Mouse (Mus musculus): ENCODE measurements around the gene Slc38a6.

The Slc38a6 gene

GRCm38 (mm10) chr12:73399426-73399825, 112.8 kb downstream of the Slc38a6 start:
- DNase-seq = no peak

GRCm38 (mm10) chr12:73400481-73401025, 114.0 kb downstream of the Slc38a6 start:
- DNase-seq = no peak

- DNase-seq = no peak
Observed at GRCm38 (mm10) chr12:73401520-73402130, 115.0 kb downstream of the Slc38a6 start.

- DNase-seq = no peak
Observed at GRCm38 (mm10) chr12:73402137-73402712, 115.6 kb downstream of the Slc38a6 start.

GRCm38 (mm10) chr12:73402851-73403665, 116.5 kb downstream of the Slc38a6 start:
- DNase-seq = no peak

All from embryo, embryonic 11 days (tissue).